ENCODE assay signal across 1 mouse cellular context in the genomic region with DNA sequence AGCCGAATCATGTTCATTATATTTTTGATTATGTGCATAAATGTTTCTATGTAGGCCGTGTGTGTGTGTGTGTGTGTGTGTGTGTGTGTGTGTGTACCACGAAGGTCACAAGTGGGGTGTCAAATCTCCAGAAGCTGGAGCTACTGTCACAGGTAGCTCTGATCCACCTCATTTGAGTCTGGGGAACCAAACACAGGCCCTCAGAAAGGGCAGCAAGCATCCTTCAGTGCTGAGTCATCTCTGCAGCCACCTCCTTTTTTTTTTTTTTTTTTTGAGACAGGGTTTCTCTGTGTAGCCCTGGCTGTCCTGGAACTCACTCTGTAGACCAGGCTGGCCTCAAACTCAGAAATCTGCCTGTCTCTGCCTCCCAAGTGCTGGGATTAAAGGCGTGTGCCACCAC.
TF ChIP-seq lines count a peak whose summit lies in the region.

No protein-coding gene starts in this region.

TF ChIP-seq in CH12.LX, 34 proteins besides CTCF, POLR2A, EP300 and RAD21:
- TF ChIP-seq ZNF384 (IDR thresholded peaks at IDR 0.05; ENCODE audit: low read depth, low read length) = peak; percentile 63; the same call in 1 of the 2 replicates
